Mouse (Mus musculus): ENCODE measurements at regions not wholly inside any gene's neighbourhood (a gene's known extent, or its start where the extent isn't known, plus 50 kb on each side); places are given as distances from the start of the nearest gene placed in this dataset.

DNA sequence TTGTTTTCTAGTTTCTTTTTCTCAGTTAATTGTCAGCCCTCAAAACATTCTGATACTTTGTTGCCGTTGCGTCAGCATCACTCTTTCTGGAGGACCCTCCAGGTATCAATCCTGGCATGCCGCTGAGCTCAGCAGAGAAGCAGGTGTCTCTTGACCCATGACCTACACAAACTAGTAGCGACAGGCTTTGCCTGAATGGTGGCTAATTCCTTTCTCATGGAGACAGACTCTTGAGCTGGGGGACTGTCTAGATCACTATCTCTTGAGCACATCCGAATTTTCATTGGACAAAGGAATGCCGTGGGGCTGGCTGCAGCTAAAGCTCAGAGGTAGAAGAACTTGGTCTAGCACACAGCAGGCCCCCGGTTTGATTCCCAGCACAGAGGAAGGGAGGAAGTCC lies 172.7 kb upstream of the Mrps10 start:
- ATAC-seq (ENCODE audit: extremely low read depth, insufficient number of reproducible peaks, low FRiP score, poor library complexity, severe bottlenecking): no peak

DNA sequence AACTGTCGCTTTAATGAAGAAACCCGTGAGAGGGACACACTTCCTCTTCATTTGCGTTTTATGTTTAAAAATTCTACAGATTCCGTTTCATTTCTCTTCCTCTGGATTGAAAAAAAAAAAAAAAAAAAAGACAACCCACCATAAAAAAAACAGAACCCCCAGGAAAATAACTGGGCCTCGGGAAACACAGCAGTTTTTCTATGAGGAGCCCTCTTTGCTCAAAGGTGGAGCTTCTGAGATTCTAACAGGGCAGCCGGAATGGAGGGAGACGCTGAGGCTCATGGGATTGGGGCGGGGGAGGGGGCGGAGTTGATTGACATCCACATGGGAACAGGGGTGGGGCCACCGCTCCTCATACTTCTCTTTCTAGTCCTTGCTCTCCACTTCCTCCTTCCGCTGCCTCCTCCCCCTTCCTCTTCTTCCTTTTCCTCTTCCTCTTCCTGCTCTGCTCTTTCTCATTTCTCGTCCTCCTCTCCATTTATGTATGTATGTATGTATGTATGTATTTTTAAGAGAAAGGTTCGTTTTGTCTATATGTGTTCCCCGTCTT lies 174.1 kb upstream of the Mrps10 start:
- ATAC-seq (ENCODE audit: extremely low read depth, insufficient number of reproducible peaks, low FRiP score, poor library complexity, severe bottlenecking): no peak

DNA sequence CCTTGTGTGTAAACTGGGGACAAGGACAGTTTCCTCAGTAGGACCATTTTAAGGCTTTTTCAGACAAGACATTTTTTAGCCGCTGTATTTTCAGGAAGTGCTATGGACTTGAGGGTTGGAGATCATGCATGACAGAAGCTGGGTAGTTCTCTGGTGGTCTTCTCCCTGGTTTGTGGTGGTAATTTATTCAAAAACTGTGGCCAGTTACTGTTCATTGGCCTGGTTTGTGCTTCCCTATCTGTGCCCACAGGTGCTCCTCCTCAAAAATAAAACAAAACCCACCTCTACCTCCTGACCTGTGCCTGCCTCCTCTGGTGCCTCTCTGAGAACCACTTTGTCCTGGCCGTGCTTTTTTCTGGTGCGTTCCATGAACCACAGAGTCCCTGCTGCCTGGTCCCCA lies 177.3 kb upstream of the Mrps10 start:
- no peak for ATAC-seq (ENCODE audit: extremely low read depth, insufficient number of reproducible peaks, low FRiP score, poor library complexity, severe bottlenecking)

GRCm38 (mm10) chr17:47189770-47190169 lies 178.9 kb upstream of the Mrps10 start:
- no peak for ATAC-seq (ENCODE audit: extremely low read depth, insufficient number of reproducible peaks, low FRiP score, poor library complexity, severe bottlenecking)

DNA sequence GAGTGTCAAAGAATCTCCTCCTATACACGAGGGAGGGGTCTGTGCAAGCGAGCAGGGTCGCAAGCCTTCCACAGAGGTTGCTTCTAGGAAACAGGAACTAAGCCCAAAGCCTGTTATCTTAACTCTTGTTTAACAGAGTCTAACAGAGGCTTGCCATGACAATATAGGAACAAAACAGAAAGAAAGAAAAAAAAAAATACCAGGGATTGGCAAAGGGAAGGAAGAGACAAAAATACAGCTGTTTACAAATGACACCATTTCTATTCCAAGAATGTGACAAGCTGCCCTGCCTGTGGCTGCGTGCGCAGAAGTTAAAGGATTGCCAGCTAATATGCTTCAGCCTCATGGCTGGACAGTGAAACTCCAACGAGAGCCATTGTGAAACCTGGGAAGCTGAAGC lies 173.8 kb upstream of the Ubr2 start:
- ATAC-seq (ENCODE audit: extremely low read depth, insufficient number of reproducible peaks, low FRiP score, poor library complexity, severe bottlenecking): no peak

GRCm38 (mm10) chr17:47182118-47182517 lies 171.8 kb upstream of the Ubr2 start:
- ATAC-seq (ENCODE audit: extremely low read depth, insufficient number of reproducible peaks, low FRiP score, poor library complexity, severe bottlenecking): no peak

GRCm38 (mm10) chr17:47179410-47179809 lies 169.1 kb upstream of the Ubr2 start:
- no peak for ATAC-seq (ENCODE audit: extremely low read depth, insufficient number of reproducible peaks, low FRiP score, poor library complexity, severe bottlenecking)

- ATAC-seq (ENCODE audit: extremely low read depth, insufficient number of reproducible peaks, low FRiP score, poor library complexity, severe bottlenecking): no peak
Observed at GRCm38 (mm10) chr17:47178705-47179104, 168.3 kb upstream of the Ubr2 start.

GRCm38 (mm10) chr17:47177671-47178246 lies 167.4 kb upstream of the Ubr2 start:
- ATAC-seq (ENCODE audit: extremely low read depth, insufficient number of reproducible peaks, low FRiP score, poor library complexity, severe bottlenecking): no peak

GRCm38 (mm10) chr17:47176328-47176727 lies 166.0 kb upstream of the Ubr2 start:
- no peak for ATAC-seq (ENCODE audit: extremely low read depth, insufficient number of reproducible peaks, low FRiP score, poor library complexity, severe bottlenecking)

- ATAC-seq (ENCODE audit: extremely low read depth, insufficient number of reproducible peaks, low FRiP score, poor library complexity, severe bottlenecking): no peak
Observed at GRCm38 (mm10) chr17:47174748-47175215, 164.4 kb upstream of the Ubr2 start.

- ATAC-seq (ENCODE audit: extremely low read depth, insufficient number of reproducible peaks, low FRiP score, poor library complexity, severe bottlenecking): no peak
Observed at GRCm38 (mm10) chr17:47171801-47172200, 161.4 kb upstream of the Ubr2 start.

GRCm38 (mm10) chr17:47170978-47171593 lies 160.7 kb upstream of the Ubr2 start:
- no peak for ATAC-seq (ENCODE audit: extremely low read depth, insufficient number of reproducible peaks, low FRiP score, poor library complexity, severe bottlenecking)

GRCm38 (mm10) chr17:47168105-47168504 lies 157.7 kb upstream of the Ubr2 start:
- no peak for ATAC-seq (ENCODE audit: extremely low read depth, insufficient number of reproducible peaks, low FRiP score, poor library complexity, severe bottlenecking)

DNA sequence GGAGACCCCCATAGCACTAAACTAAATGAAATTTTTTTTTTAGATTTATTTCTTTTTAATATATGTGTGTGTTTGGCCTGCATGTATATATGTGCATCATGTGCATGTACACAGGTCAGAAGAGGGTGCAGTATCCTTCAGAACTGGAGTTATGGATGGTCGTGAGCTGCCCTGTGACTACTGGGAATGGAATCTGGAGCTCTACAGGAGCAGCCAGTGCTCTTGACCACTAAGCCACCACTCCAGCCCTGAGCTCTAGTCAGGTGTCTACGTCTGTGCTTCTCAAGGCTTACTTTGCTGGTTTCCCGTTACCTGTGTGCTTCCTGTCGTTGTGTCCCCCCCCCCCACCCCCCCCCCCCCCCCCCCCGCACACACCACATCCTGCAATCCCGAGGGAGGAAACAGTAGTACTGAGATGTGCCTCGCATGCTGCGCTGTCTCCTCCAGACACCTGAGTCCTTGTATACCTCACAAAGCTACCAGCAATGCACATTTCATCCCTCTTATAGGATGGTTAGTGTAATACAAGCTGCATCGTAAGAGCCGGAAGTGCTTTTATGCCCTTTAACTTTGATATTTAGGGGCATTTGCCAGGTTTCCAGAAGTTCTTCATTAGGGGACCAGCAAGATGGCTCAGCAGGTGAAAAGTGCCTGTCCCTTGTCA lies 153.5 kb upstream of the Ubr2 start:
- ATAC-seq (ENCODE audit: extremely low read depth, insufficient number of reproducible peaks, low FRiP score, poor library complexity, severe bottlenecking): no peak

DNA sequence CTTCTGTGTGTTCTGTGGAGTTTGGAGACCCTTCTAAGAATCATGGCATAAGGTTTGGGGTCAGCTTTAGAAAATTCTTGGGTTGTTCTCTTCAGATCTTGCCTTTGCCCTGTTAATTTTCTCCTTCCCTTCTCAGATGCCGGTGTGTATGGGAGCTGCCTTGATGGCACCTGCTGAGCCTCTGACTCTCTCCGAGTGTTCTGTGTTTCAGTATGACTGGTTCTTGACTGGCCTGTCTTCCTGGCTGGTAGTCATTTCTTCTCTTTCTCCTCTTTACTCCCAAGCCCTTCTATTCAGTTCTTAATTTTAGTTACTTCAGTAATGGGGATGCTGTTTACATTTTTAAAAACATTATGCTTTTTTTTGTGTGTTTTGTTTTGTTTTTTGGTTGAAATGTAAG lies 152.1 kb upstream of the Ubr2 start:
- ATAC-seq (ENCODE audit: extremely low read depth, insufficient number of reproducible peaks, low FRiP score, poor library complexity, severe bottlenecking): no peak

DNA sequence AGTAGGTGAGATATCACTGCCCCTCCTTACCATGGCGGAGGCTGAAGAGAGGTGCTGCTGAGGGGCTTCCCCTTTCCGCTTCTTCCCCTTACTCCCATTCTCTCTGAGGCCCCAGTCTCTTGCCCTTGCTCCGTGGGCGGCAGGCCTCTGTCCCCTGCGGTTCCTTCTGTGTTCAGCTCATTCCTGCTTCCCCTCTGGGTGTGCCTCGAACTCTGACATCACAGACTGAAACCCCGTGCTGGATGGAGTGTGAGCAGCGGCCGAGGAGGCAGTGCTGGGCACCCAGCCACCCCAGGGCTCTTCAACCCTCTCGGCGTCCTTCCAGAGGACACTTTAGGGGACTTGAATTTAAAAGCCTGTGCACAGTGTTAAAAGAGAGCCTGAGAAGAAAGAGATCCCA lies 145.9 kb upstream of the Ubr2 start:
- ATAC-seq (ENCODE audit: extremely low read depth, insufficient number of reproducible peaks, low FRiP score, poor library complexity, severe bottlenecking): 0 out of 2 replicates have a peak, but pooled peaks have one; percentile 6

DNA sequence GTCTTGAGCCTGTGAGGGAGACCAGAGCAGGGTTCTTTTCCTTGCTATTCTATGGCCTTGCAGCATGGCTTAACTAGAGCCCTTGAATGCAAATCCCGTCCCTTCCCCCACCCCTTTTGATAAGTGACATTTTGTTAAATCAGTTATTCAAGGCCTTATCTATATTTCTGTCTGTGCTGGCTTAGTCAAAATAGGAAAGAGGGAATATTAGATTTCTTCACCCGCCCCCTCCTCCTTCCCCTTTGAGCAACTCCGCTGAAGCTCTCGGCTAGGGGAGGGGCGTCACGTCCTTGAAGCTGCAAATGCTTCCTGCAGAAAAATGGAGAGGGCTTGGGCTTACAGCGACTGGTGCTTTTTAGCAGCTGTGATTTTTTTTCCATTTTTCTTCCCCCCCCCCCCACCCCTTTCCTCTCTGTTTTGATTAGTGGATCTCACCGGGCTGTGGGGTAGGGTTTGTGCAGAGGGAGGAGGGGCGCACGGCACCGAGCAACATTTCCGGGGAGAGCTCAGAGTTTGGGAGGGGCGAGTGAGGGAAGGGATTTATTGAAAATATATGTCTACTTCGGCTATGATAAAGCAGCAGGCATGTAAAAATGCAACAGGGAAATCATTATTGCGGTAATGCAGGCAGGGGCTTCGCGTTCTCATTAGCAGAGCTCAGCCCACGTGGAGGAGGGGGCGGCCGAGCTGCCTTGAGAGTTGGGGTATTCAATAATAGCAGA lies 141.4 kb upstream of the Ubr2 start:
- ATAC-seq (ENCODE audit: extremely low read depth, insufficient number of reproducible peaks, low FRiP score, poor library complexity, severe bottlenecking): no peak

DNA sequence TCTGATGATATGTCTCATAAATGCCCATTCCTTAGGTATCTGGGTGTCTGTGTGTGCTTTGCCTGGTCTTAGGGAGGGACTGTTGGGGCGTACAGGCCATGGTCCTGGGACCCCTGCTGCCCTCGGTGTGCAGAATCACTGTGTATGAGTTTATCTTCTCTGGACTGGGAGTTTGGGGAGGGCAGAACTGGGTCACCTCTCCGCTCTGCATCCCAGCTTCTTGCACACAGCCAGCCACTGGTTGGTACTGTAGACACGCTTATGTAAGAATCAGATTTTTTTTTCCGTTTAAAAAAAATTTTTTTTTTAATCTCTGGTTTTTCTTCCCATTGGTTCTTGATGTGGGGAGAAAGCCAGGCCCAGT lies 140.8 kb upstream of the Ubr2 start:
- ATAC-seq (ENCODE audit: extremely low read depth, insufficient number of reproducible peaks, low FRiP score, poor library complexity, severe bottlenecking): no peak

- ATAC-seq (ENCODE audit: extremely low read depth, insufficient number of reproducible peaks, low FRiP score, poor library complexity, severe bottlenecking): no peak
Observed at GRCm38 (mm10) chr17:47150636-47151035, 140.3 kb upstream of the Ubr2 start.

Measured in neutrophil, adult 5-6 weeks (primary cell).